Comparison of ENCODE assay signal across 8 mouse cellular contexts in genomic region chr2:131264027-131264426, GRCm38 (mm10). TPM values are rescaled to one million over a fixed set of nuclear protein-coding genes. Genes with fewer than 3 reads are reported as not detected.
DNase-seq lines count a peak whose midpoint lies in the region; ATAC-seq lines count a peak whose summit lies in the region.
"Had no signal": no experiment of that assay in that cellular context is flagged by ENCODE, and none has a peak within 500 bp of the region (broad histone marks: within the 10 kb centered on the region; RNA-seq: fewer than 3 reads in every experiment).

No protein-coding gene starts in this region.

- no peaks in the 10 kb centered on the region for H3K9me3 ChIP-seq in lung, embryonic 15.5 days
- no peaks in the 10 kb centered on the region for H3K9me3 ChIP-seq in forebrain, embryonic 10.5 days
- H3K9me3 ChIP-seq in limb, embryonic 12.5 days, result no peaks in the 10 kb centered on the region
- no peaks in the 10 kb centered on the region for H3K9me3 ChIP-seq in stomach, embryonic 14.5 days (ENCODE audit: control insufficient read depth, low read depth, low read length)

- H3K9ac ChIP-seq in lung, embryonic 15.5 days, result no peak overlapping the region
- H3K9ac ChIP-seq in limb, embryonic 12.5 days (replicated peaks), result no peak overlapping the region
- no peak overlapping the region for H3K9ac ChIP-seq in stomach, embryonic 14.5 days (replicated peaks; ENCODE audit: low read depth, low read length)

- H3K27ac ChIP-seq in lung, embryonic 15.5 days, result no peak overlapping the region
- H3K27ac ChIP-seq in forebrain, embryonic 10.5 days, result no peak overlapping the region
- H3K27ac ChIP-seq in limb, embryonic 12.5 days, result no peak overlapping the region
- H3K27ac ChIP-seq in stomach, embryonic 14.5 days (ENCODE audit: low read length), result no peak overlapping the region

- WGBS in lung, embryonic 15.5 days, result 66% methylated on average over 6 of the region's 6 CpGs
- 85% methylated on average over 6 of the region's 6 CpGs for WGBS in forebrain, embryonic 10.5 days
- WGBS in limb, embryonic 12.5 days, result 72% methylated on average over 6 of the region's 6 CpGs
- 65% methylated on average over 6 of the region's 6 CpGs for WGBS in stomach, embryonic 14.5 days

- H3K4me3 ChIP-seq in lung, embryonic 15.5 days, result peak overlapping the region; percentile 84
- peak overlapping the region; percentile 83 for H3K4me3 ChIP-seq in forebrain, embryonic 10.5 days
- H3K4me3 ChIP-seq in limb, embryonic 12.5 days (replicated peaks), result peak overlapping the region; percentile 88
- H3K4me3 ChIP-seq in stomach, embryonic 14.5 days (ENCODE audit: low read depth, low read length), result peak overlapping the region; percentile 84; the same call in 1 of the 2 replicates

- peaks cover 36% of the 10 kb centered on the region for H3K4me1 ChIP-seq in lung, embryonic 15.5 days
- H3K4me1 ChIP-seq in forebrain, embryonic 10.5 days, result peaks cover 39% of the 10 kb centered on the region
- peaks cover 25% of the 10 kb centered on the region for H3K4me1 ChIP-seq in limb, embryonic 12.5 days (replicated peaks)
- peaks cover 11% of the 10 kb centered on the region; the same call in 1 of the 2 replicates for H3K4me1 ChIP-seq in stomach, embryonic 14.5 days (ENCODE audit: control insufficient read depth, insufficient read depth, low read length)

- no peaks in the 10 kb centered on the region for H3K36me3 ChIP-seq in lung, embryonic 15.5 days
- peaks cover 20% of the 10 kb centered on the region for H3K36me3 ChIP-seq in forebrain, embryonic 10.5 days (replicated peaks)
- H3K36me3 ChIP-seq in limb, embryonic 12.5 days, result no peaks in the 10 kb centered on the region
- H3K36me3 ChIP-seq in stomach, embryonic 14.5 days (ENCODE audit: control insufficient read depth, insufficient read depth, low read length), result no peaks in the 10 kb centered on the region

- H3K4me2 ChIP-seq in lung, embryonic 15.5 days, result peak overlapping the region; percentile 66
- H3K4me2 ChIP-seq in limb, embryonic 12.5 days, result peak overlapping the region; percentile 75
- peak overlapping the region; percentile 73 for H3K4me2 ChIP-seq in stomach, embryonic 14.5 days (replicated peaks; ENCODE audit: low read depth, low read length)

- intact Hi-C loops in left cerebral cortex, postnatal 10 days (cut with DNase I), result loop anchor here (5.0 kb wide), 2 partner anchors 87 to 153 kb away; no protein-coding TSS in a partner anchor

- DNase-seq in lung, postnatal 14 days, result no peak
- DNase-seq in forebrain, embryonic 10.5 days (ENCODE audit: extremely low spot score, low spot score), result no peak
- no peak for DNase-seq in left cerebral cortex, postnatal 10 days (ENCODE audit: extremely low spot score in 1 of 2, low spot score in 2 of 2)
- DNase-seq in urinary bladder, postnatal 14 days (ENCODE audit: low spot score), result no peak
- DNase-seq: kidney, adult 18-20 months had no signal

- ATAC-seq in lung, embryonic 15.5 days (ENCODE audit: borderline replicate concordance, extremely low read depth, low FRiP score, low TSS enrichment), result no peak
- no peak for ATAC-seq in limb, embryonic 12.5 days (ENCODE audit: insufficient number of reproducible peaks, insufficient read depth, low FRiP score, low TSS enrichment, low read depth)
- ATAC-seq in stomach, embryonic 14.5 days (ENCODE audit: insufficient number of reproducible peaks, insufficient read depth, low FRiP score, low read depth), result no peak

- H3K27me3 ChIP-seq in lung, embryonic 15.5 days, result no peaks in the 10 kb centered on the region
- no peaks in the 10 kb centered on the region for H3K27me3 ChIP-seq in forebrain, embryonic 10.5 days (ENCODE audit: poor library complexity, severe bottlenecking)
- no peaks in the 10 kb centered on the region for H3K27me3 ChIP-seq in limb, embryonic 12.5 days
- no peaks in the 10 kb centered on the region for H3K27me3 ChIP-seq in stomach, embryonic 14.5 days (ENCODE audit: control insufficient read depth, insufficient read depth, low read length)

RNA-seq across cellular contexts. Expression of gene Pank2, which starts 1.7 kb away (rescaled TPM):
- polyA plus RNA-seq in lung, embryonic 15.5 days (2015; fragmentation: Nextera tagmentation; extraction: Ambion mirVana), result 37.5 and 39.6 TPM in 2 replicates
- 38.9 and 44.8 TPM in 2 replicates for polyA plus RNA-seq in forebrain, embryonic 10.5 days (2016; fragmentation: Nextera tagmentation; extraction: Ambion mirVana)
- 59.7 and 65.6 TPM in 2 replicates for polyA plus RNA-seq in limb, embryonic 12.5 days (2016; fragmentation: Nextera tagmentation; extraction: Ambion mirVana)
- 39.1 and 42.3 TPM in 2 replicates for polyA plus RNA-seq in stomach, embryonic 14.5 days (2014; fragmentation: Nextera tagmentation; extraction: Ambion mirVana)
- 10 to 100 TPM; 51.9 to 57.1 TPM for total RNA-seq in left cerebral cortex, postnatal 10 days (2021)

RNA-seq across cellular contexts. Expression of gene Mavs, which starts 30.2 kb away (rescaled TPM):
- 18.5 and 19.7 TPM in 2 replicates for polyA plus RNA-seq in lung, embryonic 15.5 days (2015; fragmentation: Nextera tagmentation; extraction: Ambion mirVana)
- polyA plus RNA-seq in forebrain, embryonic 10.5 days (2016; fragmentation: Nextera tagmentation; extraction: Ambion mirVana), result 19.7 and 20.1 TPM in 2 replicates
- 17.2 and 17.9 TPM in 2 replicates for polyA plus RNA-seq in limb, embryonic 12.5 days (2016; fragmentation: Nextera tagmentation; extraction: Ambion mirVana)
- polyA plus RNA-seq in stomach, embryonic 14.5 days (2014; fragmentation: Nextera tagmentation; extraction: Ambion mirVana), result 15.2 and 15.5 TPM in 2 replicates
- 1 to 10 TPM; 4.4 to 4.9 TPM for total RNA-seq in left cerebral cortex, postnatal 10 days (2021)

RNA-seq across cellular contexts. Expression of gene Ap5s1, which starts 57.1 kb away (rescaled TPM):
- 22.6 and 27.0 TPM in 2 replicates for polyA plus RNA-seq in lung, embryonic 15.5 days (2015; fragmentation: Nextera tagmentation; extraction: Ambion mirVana)
- 23.2 and 26.9 TPM in 2 replicates for polyA plus RNA-seq in forebrain, embryonic 10.5 days (2016; fragmentation: Nextera tagmentation; extraction: Ambion mirVana)
- 23.3 and 26.7 TPM in 2 replicates for polyA plus RNA-seq in limb, embryonic 12.5 days (2016; fragmentation: Nextera tagmentation; extraction: Ambion mirVana)
- polyA plus RNA-seq in stomach, embryonic 14.5 days (2014; fragmentation: Nextera tagmentation; extraction: Ambion mirVana), result 27.0 TPM in 2 replicates
- total RNA-seq in left cerebral cortex, postnatal 10 days (2021), result 10 to 100 TPM; 21.2 to 23.6 TPM
